Mouse (Mus musculus): ENCODE data around the gene Ccdc187.

GRCm38 (mm10) chr2:26300161-26300807 lies 5.9 kb upstream of the Ccdc187 start:
- TF ChIP-seq FLI1 (IDR thresholded peaks at IDR 0.05; ENCODE audit: low read length) (no peak), GATA1 (IDR thresholded peaks at IDR 0.05; ENCODE audit: borderline replicate concordance, low read length) (no peak)

Data from megakaryocyte, embryonic 14.5 days (primary cell).